Mouse (Mus musculus) testis, adult 2 months (tissue): ENCODE results near the gene Mrgprh.

Experiments used
- CTCF ChIP-seq: fragments of 200-500 bp; IDR thresholded peaks from 2 replicates; pipeline ENCODE4 v1.5.1; 2012; ENCODE audit warnings: low read depth, mild to moderate bottlenecking, inconsistent platforms, low read length, moderate library complexity; ENCODE audit not compliant: control insufficient read depth, insufficient read depth, insufficient replicate concordance
- POLR2A ChIP-seq: fragments of 200-500 bp; IDR thresholded peaks from 2 replicates; pipeline ENCODE4 v1.6.1; 2012; ENCODE audit warnings: low read depth, mild to moderate bottlenecking, inconsistent platforms, low read length, moderate library complexity; ENCODE audit not compliant: control insufficient read depth

GRCm38 (mm10) chr17:12910391-12910790 is 34.6 kb downstream of the Mrgprh start:
- no peak for TF ChIP-seq CTCF
- TF ChIP-seq POLR2A, result no peak
